Mouse (Mus musculus) ovary, postnatal 10 days (tissue): ENCODE measurements around the gene Zmym4.

Source experiments
- DNase-seq: peaks from one replicate; pipeline ENCODE4 v3.0.0; 2022; ENCODE audit warnings: low spot score

Gene Zmym4

GRCm38 (mm10) chr4:126942846-126943245 lies 25.1 kb downstream of the Zmym4 start:
- DNase-seq = no peak

GRCm38 (mm10) chr4:126927701-126928100 lies 40.2 kb downstream of the Zmym4 start:
- no peak for DNase-seq

- no peak for DNase-seq
Observed at GRCm38 (mm10) chr4:126889879-126890278, 78.1 kb downstream of the Zmym4 start.

DNA sequence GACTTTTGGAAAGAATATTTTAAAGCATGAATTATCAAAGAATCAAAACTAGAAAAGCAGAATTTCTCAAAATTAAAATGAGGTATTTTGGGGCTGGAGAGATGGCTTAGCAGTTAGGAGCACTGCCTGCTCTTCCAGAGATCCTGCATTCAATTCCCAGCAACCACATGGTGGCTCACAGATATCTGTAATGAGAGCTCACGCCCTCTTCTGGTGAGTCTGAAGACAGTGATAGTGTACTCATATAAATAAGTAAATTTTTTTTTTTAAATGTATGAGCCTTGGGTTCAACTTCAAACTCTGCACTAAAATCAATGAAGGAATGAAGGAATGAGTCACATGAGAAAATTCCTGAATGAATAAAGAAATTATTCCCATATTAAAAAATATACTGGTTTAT lies 82.0 kb downstream of the Zmym4 start:
- no peak for DNase-seq

DNA sequence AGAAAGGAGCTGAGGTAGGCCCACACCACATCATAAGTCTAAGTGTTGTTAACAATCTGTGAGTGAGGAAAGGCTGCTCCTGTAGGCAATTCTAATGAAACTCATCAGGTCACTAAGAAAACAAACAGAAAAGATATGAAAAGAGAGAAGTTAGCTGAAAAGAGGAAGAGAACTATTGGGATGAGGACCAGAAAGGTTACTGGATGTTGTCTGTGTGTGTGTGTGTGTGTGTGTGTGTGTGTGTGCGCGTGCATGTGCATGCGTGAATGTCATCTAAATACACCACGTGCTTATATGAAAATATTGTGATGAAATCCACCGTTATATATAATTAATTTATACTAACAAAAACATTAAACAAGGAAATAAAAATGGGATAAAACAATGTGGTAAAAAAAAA lies 84.3 kb downstream of the Zmym4 start:
- no peak for DNase-seq

- no peak for DNase-seq
Observed at GRCm38 (mm10) chr4:126879560-126880275, 88.2 kb downstream of the Zmym4 start.

GRCm38 (mm10) chr4:126872717-126873116 lies 95.2 kb downstream of the Zmym4 start:
- no peak for DNase-seq

DNA sequence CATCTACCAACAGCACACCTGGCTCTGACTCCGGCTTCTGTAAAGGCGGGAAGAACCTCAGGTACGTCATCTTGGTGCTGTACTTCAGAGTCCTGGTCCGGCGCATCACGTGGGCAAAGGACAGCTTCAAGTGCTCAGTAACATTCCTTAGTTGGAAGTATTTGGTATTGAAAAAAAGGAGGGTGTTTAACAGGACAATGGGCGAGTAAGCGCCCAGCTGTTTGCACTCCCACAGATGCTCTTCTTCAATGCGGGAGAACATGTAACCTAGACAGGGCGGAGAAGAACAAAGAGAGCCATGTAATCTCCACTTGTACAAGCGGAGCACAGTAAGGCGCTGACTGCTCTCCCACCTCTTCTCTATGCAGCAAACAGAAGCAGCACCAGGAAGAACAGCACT lies 99.2 kb downstream of the Zmym4 start:
- no peak for DNase-seq

DNA sequence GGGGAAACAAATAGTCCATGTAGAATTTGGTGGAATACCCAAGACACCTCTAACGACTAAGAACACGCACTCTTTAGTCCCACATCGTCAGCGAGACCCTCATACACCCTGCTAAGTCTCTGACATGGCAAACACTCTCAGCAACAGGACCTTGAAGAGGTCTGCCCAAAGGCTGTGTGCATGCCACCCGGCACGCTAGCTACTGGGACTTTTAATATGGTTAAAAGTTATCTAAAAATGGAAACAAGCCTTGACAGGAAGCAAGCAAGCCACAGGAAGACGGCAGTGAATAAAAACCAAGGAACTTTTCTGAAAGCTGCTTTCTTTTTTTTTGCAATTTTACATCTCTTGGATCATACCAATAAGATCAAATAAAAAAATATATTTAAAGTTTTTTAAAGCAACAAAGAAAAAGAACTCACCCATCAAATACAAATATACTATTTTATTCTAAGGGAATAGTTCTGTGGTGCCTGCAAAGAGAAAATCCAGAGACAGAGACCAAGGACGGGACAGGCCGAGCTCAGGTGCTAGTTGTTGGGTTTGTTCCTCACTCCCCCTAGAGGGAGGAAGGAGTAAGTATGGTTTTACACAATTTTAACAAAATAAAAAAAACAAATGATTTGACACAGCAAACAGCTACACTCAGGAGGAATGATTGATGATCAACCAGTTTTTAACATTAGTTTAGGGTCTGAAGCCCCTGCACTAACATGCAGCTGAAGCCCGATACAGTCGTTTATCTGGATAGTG lies 106.2 kb downstream of the Zmym4 start:
- DNase-seq = no peak

DNA sequence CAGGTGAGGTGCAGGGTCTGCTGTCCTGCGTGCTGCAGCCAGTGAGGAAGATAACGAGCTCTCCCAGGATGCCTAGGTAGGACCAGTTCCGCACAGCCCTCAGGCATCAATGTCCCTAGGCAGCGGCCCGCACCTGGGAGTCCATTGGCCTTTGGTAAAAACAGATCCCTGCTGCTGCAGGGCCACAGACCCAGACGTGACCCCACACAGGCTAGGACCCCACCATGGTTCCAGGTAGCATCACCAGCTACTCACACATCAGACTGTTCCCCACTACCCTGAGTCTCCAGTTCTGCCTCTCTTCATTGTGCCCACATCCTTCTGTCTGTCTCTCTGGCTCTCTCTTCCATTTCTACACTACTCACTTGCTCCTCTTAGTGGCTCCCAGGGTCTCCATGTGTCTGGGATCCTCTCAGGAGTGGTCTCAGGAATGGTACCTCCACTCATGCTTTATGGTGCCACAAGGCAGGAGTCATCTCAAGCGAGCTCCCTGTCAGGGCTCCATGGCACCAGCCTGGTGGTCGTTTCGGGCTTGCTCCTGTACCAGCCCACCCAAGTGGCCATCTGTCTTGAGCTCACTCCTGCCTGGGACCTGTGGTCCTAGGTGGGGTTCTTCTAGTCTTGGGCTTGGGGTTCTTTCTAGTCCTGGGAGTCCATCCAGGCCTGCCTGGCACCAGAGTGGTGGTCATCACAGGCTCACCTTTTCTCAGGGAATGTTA lies 107.5 kb downstream of the Zmym4 start:
- DNase-seq = no peak

DNA sequence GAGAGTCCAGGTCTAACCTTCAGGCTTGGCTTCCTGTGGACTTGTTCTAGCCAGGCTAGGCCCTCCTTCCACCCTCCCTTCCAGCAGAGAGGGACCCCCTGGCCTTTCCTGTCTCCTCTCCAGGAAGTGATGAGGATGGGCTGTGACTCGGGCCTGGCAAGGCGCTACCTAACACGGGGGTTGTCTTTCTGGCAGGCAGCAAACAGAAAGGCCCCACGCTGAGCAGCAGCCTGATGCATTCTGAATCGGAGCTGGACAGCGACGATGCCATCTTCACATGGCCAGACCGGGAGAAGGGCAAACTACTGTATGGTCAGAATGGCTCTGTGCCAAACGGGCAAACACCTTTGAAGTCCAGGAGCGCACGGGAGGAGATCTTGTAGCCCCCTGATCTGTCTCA lies 115.0 kb downstream of the Zmym4 start:
- no peak for DNase-seq

- DNase-seq = no peak
Observed at GRCm38 (mm10) chr4:126850778-126851080, 117.2 kb downstream of the Zmym4 start.

DNA sequence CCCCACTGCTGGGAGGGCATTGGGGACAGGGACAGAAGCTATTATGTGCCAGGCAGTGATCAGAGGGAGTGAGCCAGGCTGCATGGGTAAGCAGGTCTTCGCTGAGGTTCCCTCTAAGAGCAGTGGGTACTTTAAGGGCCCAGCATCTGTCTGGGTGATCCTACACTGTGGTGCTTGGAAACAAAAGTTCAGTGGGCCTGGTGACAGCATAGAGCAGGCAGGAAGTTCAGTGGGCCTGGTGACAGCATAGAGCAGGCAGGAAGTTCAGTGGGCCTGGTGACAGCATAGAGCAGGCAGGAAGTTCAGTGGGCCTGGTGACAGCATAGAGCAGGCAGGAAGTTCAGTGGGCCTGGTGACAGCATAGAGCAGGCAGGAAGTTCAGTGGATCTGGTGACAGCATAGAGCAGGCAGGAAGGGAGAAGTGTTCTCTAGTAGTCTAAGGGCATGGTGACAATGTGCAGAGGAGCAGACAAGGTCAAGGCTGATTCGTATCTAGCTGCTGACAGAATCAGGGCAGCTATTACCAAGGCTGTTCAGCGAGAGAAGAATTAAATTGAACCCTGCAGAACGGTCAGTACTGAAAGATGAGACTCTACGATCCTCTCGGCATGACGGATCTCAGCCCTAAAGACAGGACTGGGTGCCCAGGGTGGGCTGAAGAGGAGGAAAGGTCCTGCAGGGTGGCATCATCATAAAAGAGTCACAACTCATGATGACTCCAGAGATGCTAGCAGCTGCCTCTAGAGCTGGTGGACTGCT lies 117.7 kb downstream of the Zmym4 start:
- no peak for DNase-seq

- DNase-seq = no peak
Observed at GRCm38 (mm10) chr4:126846971-126847370, 121.0 kb downstream of the Zmym4 start.

DNA sequence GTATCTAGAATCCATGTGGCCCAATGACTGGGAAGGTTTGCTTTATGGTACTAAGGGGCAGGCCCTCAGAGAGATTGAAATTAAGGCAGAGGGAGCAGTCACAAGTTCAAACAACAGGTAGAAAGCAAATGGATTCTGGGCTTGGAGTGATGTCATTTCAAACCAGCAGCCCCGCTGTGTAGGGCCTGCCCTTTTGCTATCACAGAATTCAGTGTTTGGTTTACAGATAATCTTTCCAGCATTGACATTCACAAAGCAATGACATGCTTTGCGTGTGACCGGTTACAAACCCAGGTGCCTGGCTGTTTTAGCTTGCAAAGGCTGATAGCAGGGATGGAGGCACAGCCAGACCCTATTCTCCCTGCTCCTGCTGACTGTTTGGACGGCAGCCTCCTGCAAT lies 122.3 kb downstream of the Zmym4 start:
- no peak for DNase-seq

- DNase-seq = no peak
Observed at GRCm38 (mm10) chr4:126842911-126843310, 125.0 kb downstream of the Zmym4 start.

DNA sequence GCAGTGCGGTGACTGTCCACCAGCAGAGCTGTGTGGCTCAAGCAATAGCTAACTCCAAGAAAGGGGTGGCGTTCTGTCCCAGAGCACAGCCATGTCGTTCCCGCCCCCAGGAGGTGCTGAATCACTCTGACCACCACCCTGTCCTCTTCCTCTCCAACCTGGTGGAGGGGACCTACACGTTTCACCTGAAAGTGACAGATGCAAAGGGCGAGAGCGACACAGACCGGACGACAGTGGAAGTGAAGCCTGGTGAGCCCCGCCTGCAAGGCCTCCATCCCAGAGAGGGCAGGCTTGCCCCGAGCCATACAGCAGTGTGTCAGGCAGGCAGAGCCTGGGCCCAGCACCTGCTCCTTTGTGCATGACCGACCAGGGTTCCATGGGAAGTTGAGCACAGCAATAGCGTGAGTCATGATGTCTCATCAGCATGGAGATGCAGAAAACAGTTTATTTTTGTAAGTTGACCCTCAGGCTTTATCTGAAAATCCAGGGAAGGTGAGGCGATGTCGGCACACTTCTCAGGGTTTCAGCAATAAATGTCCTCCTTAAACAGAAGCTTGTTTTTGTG lies 126.9 kb downstream of the Zmym4 start:
- no peak for DNase-seq

- DNase-seq = peak; percentile 80
Observed at GRCm38 (mm10) chr4:126839873-126840272, 128.1 kb downstream of the Zmym4 start.

DNA sequence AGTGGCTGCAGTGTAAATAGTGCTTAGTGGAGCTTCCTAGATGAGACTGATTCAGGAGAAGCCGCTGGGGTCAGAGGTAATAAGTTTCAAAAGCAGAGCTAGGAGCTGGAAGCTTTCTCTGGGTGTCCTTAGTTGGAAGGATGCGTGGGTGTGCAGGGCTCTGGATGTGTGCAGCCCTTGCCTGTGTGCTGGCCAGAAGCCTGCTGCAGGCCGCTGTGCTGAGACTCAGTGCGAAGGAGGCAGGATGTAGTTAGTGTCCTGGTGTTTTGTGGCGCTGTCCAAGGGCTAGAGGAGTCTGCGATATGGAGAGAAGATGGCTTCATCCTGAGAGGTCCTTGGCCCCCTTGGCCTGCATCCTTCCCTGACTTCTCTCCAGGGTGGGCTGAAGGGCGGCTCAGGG lies 129.1 kb downstream of the Zmym4 start:
- DNase-seq = no peak

DNA sequence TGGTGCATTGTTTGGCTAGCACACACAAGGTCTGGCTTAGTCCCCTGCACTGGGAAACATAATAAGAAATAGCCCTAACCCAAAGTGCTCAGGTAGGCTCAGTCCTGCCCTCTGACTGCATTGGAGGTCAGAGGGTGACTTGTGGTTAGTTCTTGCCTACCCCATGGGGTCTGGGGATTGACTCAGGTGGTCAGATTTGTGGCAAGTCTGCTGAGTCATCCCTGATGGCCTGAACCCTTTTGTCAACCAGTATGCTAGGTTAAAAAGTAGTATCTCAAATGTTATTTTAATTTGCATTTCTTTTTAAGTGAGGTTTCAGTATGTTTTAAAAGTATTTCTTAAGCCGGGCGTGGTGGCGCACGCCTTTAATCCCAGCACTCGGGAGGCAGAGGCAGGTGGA lies 136.8 kb downstream of the Zmym4 start:
- DNase-seq = no peak

DNA sequence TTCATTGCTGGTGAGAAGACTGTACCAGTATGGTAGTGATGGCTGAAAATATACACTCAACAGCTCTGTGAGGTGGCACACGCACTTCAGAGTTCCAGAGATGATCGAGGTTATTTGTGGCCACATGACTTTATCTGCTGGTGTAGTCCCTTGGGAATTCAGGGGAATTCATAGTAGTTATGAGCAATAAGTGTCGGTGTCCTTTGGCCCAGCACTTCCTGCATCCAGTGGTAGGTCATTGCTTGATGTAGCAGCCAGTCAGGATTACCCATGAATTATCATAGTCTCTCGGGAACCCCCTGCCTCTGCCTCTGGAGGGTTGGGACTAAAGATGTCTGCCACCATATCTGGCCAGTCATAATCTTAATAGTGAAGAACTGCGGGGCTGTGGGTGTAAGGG lies 144.0 kb downstream of the Zmym4 start:
- no peak for DNase-seq
